26 mouse cellular contexts compared by ENCODE assay signal in genomic region chr8:70836666-70837065, GRCm38 (mm10). TPM values are rescaled to one million over a fixed set of nuclear protein-coding genes. Genes with fewer than 3 reads are reported as not detected.
DNase-seq lines count a peak whose midpoint lies in the region; ATAC-seq and TF ChIP-seq lines count a peak whose summit lies in the region.
"Had no signal": no experiment of that assay in that cellular context is flagged by ENCODE, and none has a peak within 500 bp of the region (broad histone marks: within the 10 kb centered on the region; RNA-seq: fewer than 3 reads in every experiment).

No protein-coding gene starts in this region.

- peaks cover 2% of the 10 kb centered on the region for H3K27me3 ChIP-seq in heart, embryonic 11.5 days (ENCODE audit: control insufficient read depth, insufficient read depth, low read length)
- H3K27me3 ChIP-seq in stomach, embryonic 16.5 days (ENCODE audit: control insufficient read depth, insufficient read depth, low read length): no peaks in the 10 kb centered on the region
- H3K27me3 ChIP-seq in stomach, postnatal 0 days (ENCODE audit: control insufficient read depth, insufficient read depth, low read length): no peaks in the 10 kb centered on the region
- H3K27me3 ChIP-seq: embryonic facial prominence, embryonic 12.5 days; forebrain, embryonic 15.5 days; heart, embryonic 15.5 days; intestine, embryonic 15.5 days; midbrain, embryonic 15.5 days; neural tube, embryonic 12.5 days had no signal

- H3K4me3 ChIP-seq in heart, embryonic 11.5 days (ENCODE audit: low read depth, low read length): no peak overlapping the region
- no peak overlapping the region for H3K4me3 ChIP-seq in stomach, embryonic 16.5 days (replicated peaks; ENCODE audit: low read length)
- no peak overlapping the region for H3K4me3 ChIP-seq in stomach, postnatal 0 days (ENCODE audit: low read depth, low read length)
- H3K4me3 ChIP-seq: embryonic facial prominence, embryonic 12.5 days; forebrain, embryonic 15.5 days; heart, embryonic 15.5 days; intestine, embryonic 15.5 days; midbrain, embryonic 15.5 days; neural tube, embryonic 12.5 days had no signal

- peak; percentile 35 for DNase-seq in cerebellum, adult 9-11 months
- DNase-seq in cerebellum, postnatal 36 days: no peak
- no peak for DNase-seq in heart, postnatal 14 days
- no peak for DNase-seq in stomach, postnatal 0 days (ENCODE audit: low spot score)
- no peak for DNase-seq in lung, postnatal 4 days
- DNase-seq: adrenal gland, postnatal 25 days; cerebellum, adult 9-10 months; heart, postnatal 4 days; kidney, adult 8-10 months; kidney, postnatal 10 days; lung, adult 18-20 months; lung, postnatal 10 days; retina, postnatal 1 day; right cerebral cortex, postnatal 25 days; thymus, postnatal 25 days had no signal

- no peak for TF ChIP-seq EP300 in stomach, postnatal 0 days (optimal IDR thresholded peaks at IDR 0.05)

- no peak overlapping the region for H3K9ac ChIP-seq in heart, embryonic 11.5 days (ENCODE audit: low read depth, low read length)
- 0 out of 2 replicates have a peak overlapping the region, but pooled peaks have one; percentile 19 for H3K9ac ChIP-seq in stomach, embryonic 16.5 days (ENCODE audit: low read length)
- no peak overlapping the region for H3K9ac ChIP-seq in stomach, postnatal 0 days (ENCODE audit: low read length)
- H3K9ac ChIP-seq: embryonic facial prominence, embryonic 12.5 days; forebrain, embryonic 15.5 days; heart, embryonic 15.5 days; intestine, embryonic 15.5 days; midbrain, embryonic 15.5 days; neural tube, embryonic 12.5 days had no signal

- 86% methylated on average over 12 of the region's 12 CpGs for WGBS in heart, embryonic 11.5 days (ENCODE audit: insufficient replicate concordance)
- 89% methylated on average over 12 of the region's 12 CpGs for WGBS in stomach, embryonic 16.5 days
- 88% methylated on average over 12 of the region's 12 CpGs for WGBS in stomach, postnatal 0 days

- ATAC-seq in heart, embryonic 11.5 days (replicated peaks; ENCODE audit: insufficient number of reproducible peaks, low FRiP score, low TSS enrichment): no peak
- ATAC-seq in stomach, embryonic 16.5 days (ENCODE audit: insufficient read depth, low FRiP score): no peak
- no peak for ATAC-seq in stomach, postnatal 0 days (ENCODE audit: low FRiP score, low TSS enrichment)
- ATAC-seq: forebrain, embryonic 15.5 days; hindbrain, embryonic 16.5 days; intestine, embryonic 15.5 days; midbrain, embryonic 15.5 days had no signal

- H3K36me3 ChIP-seq in heart, embryonic 11.5 days (ENCODE audit: control insufficient read depth, insufficient read depth, low read length): 0 out of 2 replicates have a peak, but pooled peaks cover 3% of the 10 kb centered on the region
- 0 out of 2 replicates have a peak, but pooled peaks cover 4% of the 10 kb centered on the region for H3K36me3 ChIP-seq in stomach, embryonic 16.5 days (ENCODE audit: control insufficient read depth, insufficient read depth, low read length)
- no peaks in the 10 kb centered on the region; the same call in 1 of the 2 replicates for H3K36me3 ChIP-seq in stomach, postnatal 0 days (ENCODE audit: control insufficient read depth, insufficient read depth, low read length)
- H3K36me3 ChIP-seq: embryonic facial prominence, embryonic 12.5 days; forebrain, embryonic 15.5 days; heart, embryonic 15.5 days; midbrain, embryonic 15.5 days had no signal

- no peaks in the 10 kb centered on the region for H3K9me3 ChIP-seq in heart, embryonic 11.5 days (replicated peaks; ENCODE audit: control insufficient read depth, low read length)
- no peaks in the 10 kb centered on the region for H3K9me3 ChIP-seq in stomach, embryonic 16.5 days (replicated peaks; ENCODE audit: control insufficient read depth, low read length)
- no peaks in the 10 kb centered on the region for H3K9me3 ChIP-seq in stomach, postnatal 0 days (ENCODE audit: control insufficient read depth, low read length)
- H3K9me3 ChIP-seq: embryonic facial prominence, embryonic 12.5 days; forebrain, embryonic 15.5 days; heart, embryonic 15.5 days; intestine, embryonic 15.5 days; midbrain, embryonic 15.5 days; neural tube, embryonic 12.5 days had no signal

- H3K27ac ChIP-seq in heart, embryonic 11.5 days (ENCODE audit: low read depth, low read length): no peak overlapping the region
- no peak overlapping the region for H3K27ac ChIP-seq in stomach, embryonic 16.5 days (ENCODE audit: low read length)
- H3K27ac ChIP-seq in stomach, postnatal 0 days (replicated peaks): no peak overlapping the region
- H3K27ac ChIP-seq: embryonic facial prominence, embryonic 12.5 days; forebrain, embryonic 15.5 days; heart, embryonic 15.5 days; intestine, embryonic 15.5 days; midbrain, embryonic 15.5 days; neural tube, embryonic 12.5 days had no signal

- H3K4me2 ChIP-seq in heart, embryonic 11.5 days: peak overlapping the region; percentile 6; the same call in 1 of the 2 replicates
- no peak overlapping the region for H3K4me2 ChIP-seq in stomach, embryonic 16.5 days (ENCODE audit: low read depth, low read length)
- no peak overlapping the region for H3K4me2 ChIP-seq in stomach, postnatal 0 days (replicated peaks; ENCODE audit: low read depth)
- H3K4me2 ChIP-seq: embryonic facial prominence, embryonic 12.5 days; forebrain, embryonic 15.5 days; heart, embryonic 15.5 days; intestine, embryonic 15.5 days; midbrain, embryonic 15.5 days; neural tube, embryonic 12.5 days had no signal

- peaks cover 6% of the 10 kb centered on the region for H3K4me1 ChIP-seq in heart, embryonic 11.5 days (ENCODE audit: control insufficient read depth, insufficient read depth, low read length)
- H3K4me1 ChIP-seq in stomach, embryonic 16.5 days (ENCODE audit: control insufficient read depth, insufficient read depth, low read length): peaks cover 28% of the 10 kb centered on the region
- 0 out of 2 replicates have a peak, but pooled peaks cover 3% of the 10 kb centered on the region for H3K4me1 ChIP-seq in stomach, postnatal 0 days (replicated peaks; ENCODE audit: control insufficient read depth, insufficient read depth)

- no peak for TF ChIP-seq CTCF in stomach, postnatal 0 days (IDR thresholded peaks at IDR 0.05; ENCODE audit: low read depth)

- intact Hi-C loops in heart, postnatal 14 days (cut with DNase I): no loop called here

RNA-seq across cellular contexts. Expression of gene Arrdc2, which starts 2.9 kb away (rescaled TPM):
- polyA plus RNA-seq in heart, embryonic 11.5 days (2014; fragmentation: Nextera tagmentation; extraction: Ambion mirVana): 2.4 and 3.2 TPM in 2 replicates
- total RNA-seq in heart, postnatal 14 days (2021): 10 to 100 TPM; 22.4 to 23.9 TPM
- 6.0 and 7.1 TPM in 2 replicates for polyA plus RNA-seq in stomach, embryonic 16.5 days (2015; fragmentation: Nextera tagmentation; extraction: Ambion mirVana)
- polyA plus RNA-seq in stomach, postnatal 0 days (2015; fragmentation: Nextera tagmentation; extraction: Ambion mirVana): 6.6 and 6.8 TPM in 2 replicates

RNA-seq across cellular contexts. Expression of gene Kcnn1, which starts 26.4 kb away (rescaled TPM):
- 0.55 and 1.1 TPM in 2 replicates for polyA plus RNA-seq in heart, embryonic 11.5 days (2014; fragmentation: Nextera tagmentation; extraction: Ambion mirVana)
- 1 to 10 TPM; 3.8 to 4.0 TPM for total RNA-seq in heart, postnatal 14 days (2021)
- 1.4 TPM in 2 replicates for polyA plus RNA-seq in stomach, embryonic 16.5 days (2015; fragmentation: Nextera tagmentation; extraction: Ambion mirVana)
- 0.64 and 0.72 TPM in 2 replicates for polyA plus RNA-seq in stomach, postnatal 0 days (2015; fragmentation: Nextera tagmentation; extraction: Ambion mirVana)

RNA-seq across cellular contexts. Expression of gene Il12rb1, which starts 28.4 kb away (rescaled TPM):
- 0.07 TPM in 1 of 2 replicates, not detected in the other for polyA plus RNA-seq in heart, embryonic 11.5 days (2014; fragmentation: Nextera tagmentation; extraction: Ambion mirVana)
- under 1 TPM; 0.12 to 0.59 TPM for total RNA-seq in heart, postnatal 14 days (2021)
- 0.23 TPM in 1 of 2 replicates, not detected in the other for polyA plus RNA-seq in stomach, embryonic 16.5 days (2015; fragmentation: Nextera tagmentation; extraction: Ambion mirVana)
- polyA plus RNA-seq in stomach, postnatal 0 days (2015; fragmentation: Nextera tagmentation; extraction: Ambion mirVana): 0.19 and 0.29 TPM in 2 replicates
- total RNA-seq: adrenal gland, postnatal 25 days; gastrocnemius, postnatal 4 days had no signal
- polyA plus RNA-seq: embryonic facial prominence, embryonic 12.5 days; limb, embryonic 11.5 days; neural tube, embryonic 12.5 days had no signal

RNA-seq across cellular contexts. Expression of gene Mast3, which starts 31.8 kb away (rescaled TPM):
- polyA plus RNA-seq in heart, embryonic 11.5 days (2014; fragmentation: Nextera tagmentation; extraction: Ambion mirVana): 7.8 and 8.5 TPM in 2 replicates
- 10 to 100 TPM in 1 of 2 experiments, 1 to 10 TPM in 1; 9.4 to 11.1 TPM for total RNA-seq in heart, postnatal 14 days (2021)
- 10.0 and 10.5 TPM in 2 replicates for polyA plus RNA-seq in stomach, embryonic 16.5 days (2015; fragmentation: Nextera tagmentation; extraction: Ambion mirVana)
- polyA plus RNA-seq in stomach, postnatal 0 days (2015; fragmentation: Nextera tagmentation; extraction: Ambion mirVana): 5.6 and 5.7 TPM in 2 replicates

RNA-seq across cellular contexts. Expression of gene Ccdc124, which starts 37.1 kb away (rescaled TPM):
- polyA plus RNA-seq in heart, embryonic 11.5 days (2014; fragmentation: Nextera tagmentation; extraction: Ambion mirVana): 102 and 109 TPM in 2 replicates
- total RNA-seq in heart, postnatal 14 days (2021): 10 to 100 TPM; 38.8 to 40.1 TPM
- polyA plus RNA-seq in stomach, embryonic 16.5 days (2015; fragmentation: Nextera tagmentation; extraction: Ambion mirVana): 85.6 and 89.6 TPM in 2 replicates
- polyA plus RNA-seq in stomach, postnatal 0 days (2015; fragmentation: Nextera tagmentation; extraction: Ambion mirVana): 73.2 and 74.1 TPM in 2 replicates
